Mouse (Mus musculus) E14TG2a.4 (cell line): ENCODE results near the gene Gm20388.

Source experiments
- H3K27me3 ChIP-seq: 2 replicates; pipeline ENCODE4 v1.6.1; 2014; ENCODE audit warnings: low read length, control low read depth; ENCODE audit not compliant: insufficient read depth
- H3K36me3 ChIP-seq: 2 replicates; pipeline ENCODE4 v1.6.1; 2014; ENCODE audit warnings: low read length, control low read depth; ENCODE audit not compliant: insufficient read depth
- H3K4me1 ChIP-seq: replicated peaks from 2 replicates; pipeline ENCODE4 v1.6.1; 2014; ENCODE audit warnings: low read depth, low read length, control low read depth
- H3K4me3 ChIP-seq: replicated peaks from 2 replicates; pipeline ENCODE4 v1.5.1; 2014; ENCODE audit warnings: mild to moderate bottlenecking, low read length
- H3K9me3 ChIP-seq: 2 replicates; pipeline ENCODE4 v1.6.1; 2014; ENCODE audit warnings: low read length, control low read depth
- CTCF ChIP-seq: conservative IDR thresholded peaks from 2 replicates; pipeline ENCODE4 v1.5.1; 2014; ENCODE audit warnings: low read length
- NANOG ChIP-seq: IDR thresholded peaks from 2 replicates; pipeline ENCODE4 v1.6.1; 2014; ENCODE audit warnings: borderline replicate concordance, low read length, mixed read lengths
- POU5F1 ChIP-seq: IDR thresholded peaks from 2 replicates; pipeline ENCODE4 v1.6.1; 2014; ENCODE audit warnings: low read length, borderline replicate concordance

Gm20388 gene

DNA sequence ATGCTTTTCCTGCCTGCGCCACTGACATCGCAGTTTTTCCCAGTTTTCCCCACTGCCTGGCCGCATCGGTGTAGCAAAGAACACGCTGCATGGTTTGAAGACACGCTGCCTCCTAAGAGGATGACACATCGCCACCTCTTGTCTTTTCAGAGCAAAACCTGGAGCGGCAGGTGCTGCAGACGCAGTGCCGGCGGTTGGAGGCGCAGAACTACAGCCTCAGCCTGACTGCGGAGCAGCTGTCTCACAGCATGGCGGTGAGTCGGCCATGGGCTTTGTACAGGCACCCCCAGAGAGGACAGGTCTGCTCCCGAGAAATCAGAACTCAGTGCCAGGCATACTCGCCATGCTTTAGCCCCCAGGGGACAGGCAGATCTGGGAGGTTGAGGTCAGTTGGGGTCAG lies 667.2 kb downstream of the Gm20388 start:
- peaks cover 87% of the 10 kb centered on the region for H3K4me1 ChIP-seq
- no peaks in the 10 kb centered on the region for H3K27me3 ChIP-seq
- H3K4me3 ChIP-seq = no peak overlapping the region
- H3K9me3 ChIP-seq = no peaks in the 10 kb centered on the region
- H3K36me3 ChIP-seq = peaks cover 100% of the 10 kb centered on the region
- TF ChIP-seq POU5F1 = no peak

- Histone ChIP-seq H3K27me3 (no peaks in the 10 kb centered on the region), H3K9me3 (no peaks in the 10 kb centered on the region), H3K4me1 (peaks cover 70% of the 10 kb centered on the region), H3K4me3 (no peak overlapping the region), H3K36me3 (peaks cover 95% of the 10 kb centered on the region)
- TF ChIP-seq CTCF (no peak), POU5F1 (no peak), NANOG (no peak)
Measured at GRCm38 (mm10) chr8:120580336-120581000, 669.8 kb downstream of the Gm20388 start.

DNA sequence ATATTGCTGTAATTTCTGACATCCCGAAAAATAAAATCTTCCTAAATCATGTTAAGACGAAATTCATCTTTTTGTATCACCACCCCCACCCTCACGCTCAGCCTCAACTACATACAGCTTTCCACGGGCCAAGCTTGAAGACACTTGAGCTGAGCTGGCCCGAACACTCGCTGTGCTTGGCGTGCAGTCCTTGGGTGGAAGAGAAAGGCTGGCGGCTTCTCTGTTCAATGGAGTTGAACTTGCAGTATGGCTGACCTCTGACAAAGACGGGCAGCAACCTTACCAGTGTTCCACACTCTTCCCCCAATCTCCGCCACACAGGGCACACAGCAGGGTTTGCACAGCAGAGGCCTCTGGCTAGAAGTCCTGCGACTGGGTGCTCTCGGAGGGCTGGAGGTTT lies 670.7 kb downstream of the Gm20388 start:
- peaks cover 95% of the 10 kb centered on the region for H3K36me3 ChIP-seq
- peaks cover 70% of the 10 kb centered on the region for H3K4me1 ChIP-seq
- TF ChIP-seq POU5F1 (no peak), NANOG (no peak), CTCF (no peak)
- no peak overlapping the region for H3K4me3 ChIP-seq
- no peaks in the 10 kb centered on the region for H3K9me3 ChIP-seq
- no peaks in the 10 kb centered on the region for H3K27me3 ChIP-seq

DNA sequence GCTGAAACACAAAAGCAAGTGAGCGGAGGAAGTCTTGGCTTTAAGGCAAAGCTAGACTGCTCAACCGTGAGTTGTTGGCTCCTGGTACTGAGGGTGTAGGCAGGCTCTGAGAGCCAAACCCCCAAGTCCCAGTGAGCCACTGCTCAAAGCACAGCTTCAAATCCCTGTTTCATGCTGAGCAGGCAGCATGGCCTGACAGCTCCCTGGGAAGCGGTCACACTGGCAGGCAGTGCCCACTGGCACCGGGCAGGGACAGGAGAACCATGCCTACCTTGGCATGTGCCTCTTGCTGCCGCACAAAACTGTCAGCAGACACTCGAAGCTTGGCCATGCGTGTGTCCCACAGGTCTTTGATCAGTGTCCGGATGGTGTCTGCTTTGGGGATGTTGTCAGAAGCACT lies 671.2 kb downstream of the Gm20388 start:
- no peaks in the 10 kb centered on the region for H3K27me3 ChIP-seq
- no peak overlapping the region for H3K4me3 ChIP-seq
- H3K36me3 ChIP-seq = peaks cover 95% of the 10 kb centered on the region
- H3K4me1 ChIP-seq = peaks cover 71% of the 10 kb centered on the region
- TF ChIP-seq POU5F1 = no peak
- no peak for TF ChIP-seq CTCF
- TF ChIP-seq NANOG = no peak
- no peaks in the 10 kb centered on the region for H3K9me3 ChIP-seq

DNA sequence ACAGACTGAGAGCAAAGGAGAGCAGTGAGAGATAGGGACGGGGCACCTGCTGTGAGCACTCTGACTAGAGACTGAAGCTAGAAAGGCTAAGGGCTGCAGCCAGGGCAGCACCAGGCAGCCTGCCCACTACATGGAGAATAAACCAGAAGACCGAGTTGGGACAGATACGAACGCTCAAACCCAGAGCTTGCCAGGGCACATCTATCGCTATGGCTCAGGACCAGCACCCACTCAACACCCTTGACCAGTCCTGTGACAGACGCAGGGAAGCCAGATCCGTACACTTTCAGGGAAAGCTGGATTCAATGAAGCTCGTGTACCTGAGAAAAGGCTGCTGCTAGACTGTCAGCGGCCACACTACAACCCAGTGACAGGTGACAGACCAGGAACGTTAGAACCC lies 674.9 kb downstream of the Gm20388 start:
- no peak overlapping the region for H3K4me3 ChIP-seq
- H3K27me3 ChIP-seq = no peaks in the 10 kb centered on the region
- TF ChIP-seq NANOG (no peak), CTCF (no peak), POU5F1 (no peak)
- no peaks in the 10 kb centered on the region for H3K9me3 ChIP-seq
- H3K36me3 ChIP-seq = peaks cover 67% of the 10 kb centered on the region
- H3K4me1 ChIP-seq = peaks cover 64% of the 10 kb centered on the region

DNA sequence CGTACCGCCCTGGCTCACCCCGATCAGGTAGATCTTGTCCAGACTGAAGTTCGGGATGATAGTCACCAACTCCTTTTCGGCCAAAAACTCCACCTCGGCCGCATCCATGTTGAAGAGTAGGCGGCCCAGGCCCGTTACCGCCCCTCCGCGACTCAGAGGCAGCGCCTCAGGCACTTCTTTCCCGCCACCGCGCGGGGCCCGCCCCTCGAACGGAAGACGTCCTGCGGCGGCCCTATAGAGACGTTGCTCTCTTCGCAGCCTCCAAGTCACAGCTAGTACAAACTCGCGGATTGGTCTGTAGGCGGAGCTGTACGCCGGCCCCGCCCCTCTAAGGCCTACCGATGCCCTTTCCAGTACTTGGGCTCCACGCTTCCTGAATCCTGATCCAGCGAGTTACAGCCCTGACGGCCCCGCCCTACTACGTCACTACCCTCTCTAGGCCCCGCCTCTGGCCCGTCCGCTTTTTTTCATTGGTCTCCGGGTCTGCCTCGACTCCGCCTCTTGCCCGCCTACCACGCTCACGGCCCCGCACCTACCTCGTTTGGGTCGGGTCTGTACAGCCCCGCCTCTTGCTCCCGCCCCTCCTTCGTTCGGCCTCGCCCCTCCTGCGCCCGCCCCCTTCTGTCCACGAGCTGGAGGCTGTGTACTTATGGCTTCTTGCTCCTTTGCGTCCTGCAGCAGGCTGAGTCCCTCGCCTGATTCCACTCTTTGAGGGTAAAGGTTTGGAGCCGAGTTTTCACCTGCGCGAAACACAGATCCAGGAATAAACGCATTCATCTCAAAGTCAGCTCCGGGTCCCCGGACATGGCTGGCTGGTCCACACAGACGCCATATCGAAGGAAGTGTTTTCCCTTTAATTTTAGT lies 678.5 kb downstream of the Gm20388 start, which contains the start of gene Gins2:
TSS of gene Gins2 (minus strand) at position 397 of the 864 bp plus-strand sequence.
- no peaks in the 10 kb centered on the region for H3K27me3 ChIP-seq

DNA sequence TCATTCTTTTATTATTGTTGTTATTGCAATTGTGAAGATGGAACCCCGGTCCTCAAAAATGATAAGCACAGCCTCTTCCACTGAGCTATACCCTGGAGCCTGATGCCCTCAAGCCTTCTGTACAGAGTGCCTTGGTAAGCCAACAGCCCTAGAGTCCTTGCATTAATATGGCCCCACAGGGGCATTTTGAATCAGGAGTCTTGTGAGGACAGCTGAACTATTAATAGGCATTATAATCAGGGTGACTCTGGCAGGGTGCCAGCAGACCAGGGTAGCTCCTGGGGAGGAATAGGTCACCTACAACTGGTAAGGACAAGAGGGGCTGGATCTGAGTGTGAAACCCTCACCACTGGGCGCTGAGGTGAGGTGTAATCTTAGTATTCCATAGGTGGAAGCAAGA lies 679.3 kb downstream of the Gm20388 start:
- H3K36me3 ChIP-seq = peaks cover 28% of the 10 kb centered on the region
- no peak for TF ChIP-seq POU5F1
- H3K4me3 ChIP-seq = peak overlapping the region; percentile 76
- peaks cover 3% of the 10 kb centered on the region; the same call in 1 of the 2 replicates for H3K9me3 ChIP-seq
- H3K4me1 ChIP-seq = peaks cover 45% of the 10 kb centered on the region
- no peaks in the 10 kb centered on the region for H3K27me3 ChIP-seq

More for the DNA sequence above, 678.5 kb downstream of the Gm20388 start, which contains the start of gene Gins2:
- no peak for TF ChIP-seq POU5F1
- no peak for TF ChIP-seq NANOG
- TF ChIP-seq CTCF = no peak
- H3K36me3 ChIP-seq = peaks cover 36% of the 10 kb centered on the region
- H3K4me1 ChIP-seq = peaks cover 50% of the 10 kb centered on the region
- H3K4me3 ChIP-seq = peak within 1 kb of the TSS; percentile 95
- H3K9me3 ChIP-seq = no peaks in the 10 kb centered on the region

GRCm38 (mm10) chr8:120591587-120592292 lies 681.1 kb downstream of the Gm20388 start:
- Histone ChIP-seq H3K36me3 (peaks cover 10% of the 10 kb centered on the region), H3K9me3 (peaks cover 3% of the 10 kb centered on the region; the same call in 1 of the 2 replicates), H3K27me3 (no peaks in the 10 kb centered on the region), H3K4me1 (peaks cover 33% of the 10 kb centered on the region), H3K4me3 (no peak overlapping the region)
- TF ChIP-seq NANOG (no peak), CTCF (no peak), POU5F1 (no peak)
